Mouse (Mus musculus) CH12.LX (cell line): ENCODE measurements around the gene Il15.

Source experiments
- EP300 ChIP-seq: IDR thresholded peaks from 2 replicates; pipeline ENCODE4 v1.6.1; 2011; ENCODE audit warnings: low read length, improper control_type of control experiment
- MEF2A ChIP-seq: IDR thresholded peaks from 2 replicates; pipeline ENCODE4 v1.6.1; 2014; ENCODE audit warnings: low read depth, mild to moderate bottlenecking, inconsistent platforms, low read length, improper control_type of control experiment, borderline replicate concordance
- UBTF ChIP-seq: IDR thresholded peaks from 2 replicates; pipeline ENCODE4 v1.6.1; 2012; ENCODE audit warnings: low read depth, mild to moderate bottlenecking, inconsistent platforms, low read length, improper control_type of control experiment, moderate library complexity
- USF2 ChIP-seq: conservative IDR thresholded peaks from 2 replicates; pipeline ENCODE4 v1.6.1; 2011; ENCODE audit warnings: low read depth, low read length, improper control_type of control experiment

DNA sequence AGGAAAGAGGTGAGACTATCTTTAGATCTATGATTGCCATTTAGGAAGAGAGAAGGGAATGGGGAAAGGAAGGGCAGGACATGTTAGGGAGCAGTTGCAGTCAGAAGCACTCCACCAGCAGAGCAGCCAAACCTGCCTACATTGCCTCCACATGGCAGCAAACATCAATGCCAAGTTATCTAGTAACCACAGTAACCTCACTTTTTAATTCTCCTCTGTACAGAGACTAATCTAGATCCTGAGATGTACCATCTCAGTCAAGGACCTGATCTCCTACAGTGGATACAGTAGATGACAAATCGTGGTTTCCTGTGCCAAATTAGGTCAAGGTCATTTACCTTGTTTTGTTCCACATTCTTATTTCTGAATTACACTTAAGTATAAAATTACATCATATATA, 42.0 kb downstream of the Il15 start:
- TF ChIP-seq MEF2A (no peak), EP300 (no peak), USF2 (no peak), UBTF (no peak)
